Mouse (Mus musculus) heart, adult 18-20 months (tissue): ENCODE results near the gene Gm7954. TPM values are rescaled to one million over a fixed set of nuclear protein-coding genes. Genes with fewer than 3 reads are reported as not detected.
"Not testable (repeated sequence)": the region's sequence is repeated elsewhere in the genome, so short reads cannot be mapped to it uniquely, and the experiment has no call there.

Experiments
- DNase-seq, 2 experiments: peaks; one replicate each; pipeline ENCODE4 v3.0.0; 2021 to 2022; ENCODE audit warnings: mixed read lengths in 1 of 2
- long read RNA-seq, 2 experiments: library from polyadenylated mRNA; stranded (forward); transcript quantifications; one replicate each; pipeline ENCODE4 v2.0.0; 2021
- total RNA-seq, 2 experiments: library from RNA; stranded (reverse); gene quantifications; 2 replicates each; pipeline ENCODE4 v1.2.3; 2021

The Gm7954 gene
- not detected for total RNA-seq
- long read RNA-seq, experiment 1 = 0 reads
- long read RNA-seq, experiment 2 = 0 reads

GRCm38 (mm10) chr14:41453418-41453817, at the start of gene Gm7954:
Gm7954 (minus strand) TSS chr14:41453518.
- not testable (repeated sequence) for DNase-seq

GRCm38 (mm10) chr14:41489385-41489784, 36.1 kb upstream of the Gm7954 start, which contains the start of gene Gm3486:
Gm3486 (minus strand) TSS chr14:41489485.
- DNase-seq = not testable (repeated sequence)

GRCm38 (mm10) chr14:41425393-41426075, 27.8 kb downstream of the Gm7954 start:
- DNase-seq = peak; percentile 6 to 13

GRCm38 (mm10) chr14:41424694-41425093, 28.6 kb downstream of the Gm7954 start:
- DNase-seq = peak in 1 of 2 experiments; percentile 0

DNA sequence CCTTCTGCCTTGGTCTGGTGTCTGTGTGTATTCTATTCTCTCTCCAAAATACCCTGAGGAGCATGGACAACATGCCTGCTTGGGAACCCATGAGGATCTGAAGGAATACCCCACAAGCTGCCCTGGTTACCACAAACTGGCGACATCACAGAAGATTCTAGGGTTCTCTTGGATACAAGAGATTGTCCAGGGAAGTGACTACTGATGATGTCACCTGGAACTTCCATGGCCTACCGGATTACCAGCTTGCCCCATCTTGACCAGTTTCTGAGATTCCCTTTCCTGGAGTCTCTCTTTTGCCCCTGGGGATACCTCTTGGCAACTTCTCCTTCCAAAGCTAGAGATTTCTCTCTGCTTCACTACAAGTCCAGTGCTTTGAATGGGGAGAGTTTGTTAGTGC, 45.1 kb downstream of the Gm7954 start, which contains the start of gene Gm6482:
TSS of gene Gm6482 (minus strand) at position 101 of the 400 bp plus-strand sequence.
- DNase-seq = not testable (repeated sequence)

Other genes with a start within 250 kb of the Gm7954 start
- not detected for gene Gm2832, start 174.7 kb downstream of the Gm7954 start, total RNA-seq
- gene Gm5798, start 104.9 kb downstream of the Gm7954 start, total RNA-seq = not detected
- gene Gm7945, start 67.1 kb downstream of the Gm7954 start, total RNA-seq = not detected
- not detected for gene Gm6482, start 45.2 kb downstream of the Gm7954 start, total RNA-seq
- gene Gm3486, start 36.0 kb upstream of the Gm7954 start, total RNA-seq = not detected
- not detected for gene Gm7970, start 102.1 kb upstream of the Gm7954 start, total RNA-seq
- not detected for gene 1700049E17Rik2, start 119.7 kb upstream of the Gm7954 start, total RNA-seq
- not detected for gene Gm3072, start 171.1 kb upstream of the Gm7954 start, total RNA-seq
- gene Gm3676, start 193.0 kb upstream of the Gm7954 start, total RNA-seq = not detected
- not detected for gene Gm8068, start 248.4 kb upstream of the Gm7954 start, total RNA-seq